Mouse (Mus musculus): ENCODE data around the gene Gnb5. TPM values are rescaled to one million over a fixed set of nuclear protein-coding genes. Genes with fewer than 3 reads are reported as not detected.

The Gnb5 gene
- polyA plus RNA-seq, 1 experiment from 2014 or later: 16.8 TPM

- Histone ChIP-seq H3K27me3 (ENCODE audit: control insufficient read depth, insufficient read depth, low read depth, low read length) (no peaks in the 10 kb centered on the region), H3K4me3 (ENCODE audit: low read length) (no peak overlapping the region), H3K36me3 (ENCODE audit: control insufficient read depth, insufficient read depth, low read length) (peaks cover 2% of the 10 kb centered on the region), H3K9ac (ENCODE audit: low read length) (no peak overlapping the region), H3K4me2 (ENCODE audit: low read depth, low read length) (no peak overlapping the region), H3K9me3 (ENCODE audit: control insufficient read depth, low read length) (no peaks in the 10 kb centered on the region), H3K27ac (ENCODE audit: low read length) (no peak overlapping the region), H3K4me1 (replicated peaks; ENCODE audit: control insufficient read depth, insufficient read depth, low read length) (no peaks in the 10 kb centered on the region)
- no peak for ATAC-seq (ENCODE audit: low read depth)
- 63% methylated on average over 6 of the region's 6 CpGs for WGBS
Measured at GRCm38 (mm10) chr9:75273646-75274045, 32.4 kb upstream of the Gnb5 start.

GRCm38 (mm10) chr9:75274486-75274885, 31.6 kb upstream of the Gnb5 start:
- Histone ChIP-seq H3K4me1 (replicated peaks; ENCODE audit: control insufficient read depth, insufficient read depth, low read length) (no peaks in the 10 kb centered on the region), H3K36me3 (ENCODE audit: control insufficient read depth, insufficient read depth, low read length) (peaks cover 2% of the 10 kb centered on the region), H3K4me2 (ENCODE audit: low read depth, low read length) (no peak overlapping the region), H3K27ac (ENCODE audit: low read length) (no peak overlapping the region), H3K27me3 (ENCODE audit: control insufficient read depth, insufficient read depth, low read depth, low read length) (no peaks in the 10 kb centered on the region), H3K4me3 (ENCODE audit: low read length) (no peak overlapping the region), H3K9me3 (ENCODE audit: control insufficient read depth, low read length) (no peaks in the 10 kb centered on the region), H3K9ac (ENCODE audit: low read length) (no peak overlapping the region)
- no peak for ATAC-seq (ENCODE audit: low read depth)
- WGBS: 86% methylated on average over 5 of the region's 5 CpGs

DNA sequence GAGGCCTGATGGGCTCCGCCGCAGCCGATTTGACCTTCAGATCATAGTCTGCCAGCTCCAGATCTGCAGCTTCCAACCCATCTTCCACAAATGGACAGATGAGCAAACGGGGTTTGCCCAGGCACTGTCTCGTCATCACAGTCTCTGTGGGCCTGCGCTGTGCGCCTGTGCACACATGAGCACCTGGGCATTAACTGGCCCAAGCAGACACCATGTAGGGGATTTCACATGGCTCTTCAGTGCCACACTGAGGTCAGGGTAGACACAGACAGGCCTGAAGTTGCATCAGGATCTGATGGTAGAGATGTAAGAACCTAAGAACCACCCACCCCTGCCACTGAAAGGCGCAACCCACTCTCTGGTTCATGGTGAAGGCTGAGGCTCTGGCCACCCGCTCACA, 31.0 kb upstream of the Gnb5 start:
- 94% methylated on average over 9 of the region's 9 CpGs for WGBS
- no peak overlapping the region for H3K4me2 ChIP-seq (ENCODE audit: low read depth, low read length)
- no peaks in the 10 kb centered on the region for H3K4me1 ChIP-seq (replicated peaks; ENCODE audit: control insufficient read depth, insufficient read depth, low read length)
- no peak overlapping the region for H3K27ac ChIP-seq (ENCODE audit: low read length)
- H3K9me3 ChIP-seq (ENCODE audit: control insufficient read depth, low read length): no peaks in the 10 kb centered on the region
- no peak overlapping the region for H3K4me3 ChIP-seq (ENCODE audit: low read length)
- no peak overlapping the region for H3K9ac ChIP-seq (ENCODE audit: low read length)
- peaks cover 3% of the 10 kb centered on the region for H3K36me3 ChIP-seq (ENCODE audit: control insufficient read depth, insufficient read depth, low read length)
- ATAC-seq (ENCODE audit: low read depth): no peak
- no peaks in the 10 kb centered on the region for H3K27me3 ChIP-seq (ENCODE audit: control insufficient read depth, insufficient read depth, low read depth, low read length)

- H3K36me3 ChIP-seq (ENCODE audit: control insufficient read depth, insufficient read depth, low read length): peaks cover 12% of the 10 kb centered on the region
- H3K9ac ChIP-seq (ENCODE audit: low read length): no peak overlapping the region
- no peaks in the 10 kb centered on the region for H3K27me3 ChIP-seq (ENCODE audit: control insufficient read depth, insufficient read depth, low read depth, low read length)
- H3K27ac ChIP-seq (ENCODE audit: low read length): no peak overlapping the region
- no peak overlapping the region for H3K4me3 ChIP-seq (ENCODE audit: low read length)
- no peak for ATAC-seq (ENCODE audit: low read depth)
- H3K9me3 ChIP-seq (ENCODE audit: control insufficient read depth, low read length): no peaks in the 10 kb centered on the region
- H3K4me2 ChIP-seq (ENCODE audit: low read depth, low read length): no peak overlapping the region
- 36% methylated on average over 5 of the region's 5 CpGs for WGBS
- H3K4me1 ChIP-seq (replicated peaks; ENCODE audit: control insufficient read depth, insufficient read depth, low read length): no peaks in the 10 kb centered on the region
Measured at GRCm38 (mm10) chr9:75280814-75281213, 25.3 kb upstream of the Gnb5 start.

GRCm38 (mm10) chr9:75282179-75282578, 23.9 kb upstream of the Gnb5 start:
- no peak for ATAC-seq (ENCODE audit: low read depth)
- Histone ChIP-seq H3K36me3 (ENCODE audit: control insufficient read depth, insufficient read depth, low read length) (peaks cover 12% of the 10 kb centered on the region), H3K27me3 (ENCODE audit: control insufficient read depth, insufficient read depth, low read depth, low read length) (no peaks in the 10 kb centered on the region), H3K9ac (ENCODE audit: low read length) (no peak overlapping the region), H3K27ac (ENCODE audit: low read length) (no peak overlapping the region), H3K4me1 (replicated peaks; ENCODE audit: control insufficient read depth, insufficient read depth, low read length) (no peaks in the 10 kb centered on the region), H3K9me3 (ENCODE audit: control insufficient read depth, low read length) (no peaks in the 10 kb centered on the region), H3K4me3 (ENCODE audit: low read length) (no peak overlapping the region), H3K4me2 (ENCODE audit: low read depth, low read length) (no peak overlapping the region)
- 79% methylated on average over 2 of the region's 2 CpGs for WGBS

GRCm38 (mm10) chr9:75282830-75283229, 23.3 kb upstream of the Gnb5 start:
- 8% methylated on average over 3 of the region's 3 CpGs for WGBS
- H3K27ac ChIP-seq (ENCODE audit: low read length): no peak overlapping the region
- H3K36me3 ChIP-seq (ENCODE audit: control insufficient read depth, insufficient read depth, low read length): peaks cover 12% of the 10 kb centered on the region
- no peaks in the 10 kb centered on the region for H3K4me1 ChIP-seq (replicated peaks; ENCODE audit: control insufficient read depth, insufficient read depth, low read length)
- no peak overlapping the region for H3K4me2 ChIP-seq (ENCODE audit: low read depth, low read length)
- H3K4me3 ChIP-seq (ENCODE audit: low read length): no peak overlapping the region
- H3K9ac ChIP-seq (ENCODE audit: low read length): no peak overlapping the region
- H3K27me3 ChIP-seq (ENCODE audit: control insufficient read depth, insufficient read depth, low read depth, low read length): no peaks in the 10 kb centered on the region
- ATAC-seq (ENCODE audit: low read depth): no peak
- H3K9me3 ChIP-seq (ENCODE audit: control insufficient read depth, low read length): no peaks in the 10 kb centered on the region

DNA sequence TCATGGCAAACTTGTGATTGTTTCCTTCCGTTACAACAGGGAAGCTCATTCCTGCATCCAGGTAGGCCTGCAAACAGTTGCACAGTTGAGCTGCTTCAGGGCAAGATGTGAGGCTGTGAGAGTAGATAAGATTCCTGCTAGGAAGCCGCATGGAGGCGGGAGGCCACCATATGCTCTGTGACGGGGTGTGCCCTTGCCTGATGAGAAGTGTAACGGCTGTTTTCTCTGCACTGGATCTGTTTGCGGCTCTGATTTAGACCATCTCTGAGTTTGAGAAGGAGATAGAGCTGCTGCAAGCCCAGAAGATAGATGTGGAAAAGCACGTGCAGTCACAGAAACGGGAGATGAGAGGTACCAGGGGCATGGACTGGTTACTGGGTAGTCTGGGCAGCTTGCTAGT, 22.5 kb upstream of the Gnb5 start:
- H3K9ac ChIP-seq (ENCODE audit: low read length): no peak overlapping the region
- H3K27me3 ChIP-seq (ENCODE audit: control insufficient read depth, insufficient read depth, low read depth, low read length): no peaks in the 10 kb centered on the region
- ATAC-seq (ENCODE audit: low read depth): no peak
- H3K36me3 ChIP-seq (ENCODE audit: control insufficient read depth, insufficient read depth, low read length): peaks cover 12% of the 10 kb centered on the region
- H3K4me1 ChIP-seq (replicated peaks; ENCODE audit: control insufficient read depth, insufficient read depth, low read length): no peaks in the 10 kb centered on the region
- no peak overlapping the region for H3K27ac ChIP-seq (ENCODE audit: low read length)
- H3K4me3 ChIP-seq (ENCODE audit: low read length): no peak overlapping the region
- 78% methylated on average over 8 of the region's 8 CpGs for WGBS
- H3K4me2 ChIP-seq (ENCODE audit: low read depth, low read length): no peak overlapping the region
- H3K9me3 ChIP-seq (ENCODE audit: control insufficient read depth, low read length): no peaks in the 10 kb centered on the region

DNA sequence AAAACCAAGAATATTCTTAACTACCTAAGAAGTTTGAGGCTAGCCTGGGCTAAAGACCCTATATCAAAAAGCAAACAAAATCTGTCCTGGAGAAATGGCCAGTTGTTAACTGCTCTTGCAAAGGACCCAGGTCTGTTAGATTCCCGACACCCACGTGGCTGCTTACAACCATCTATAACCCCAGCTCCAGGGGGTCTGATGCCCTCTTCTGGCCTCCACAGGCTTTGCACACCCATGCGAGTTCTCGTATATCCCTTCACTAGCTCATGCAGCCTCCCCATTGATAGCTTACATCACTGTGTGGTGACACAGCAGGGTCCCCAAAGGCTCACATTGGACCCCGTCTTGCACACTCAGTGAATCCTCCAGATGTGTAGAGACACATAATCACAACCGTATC, 20.7 kb upstream of the Gnb5 start:
- Histone ChIP-seq H3K4me3 (ENCODE audit: low read length) (no peak overlapping the region), H3K9ac (ENCODE audit: low read length) (no peak overlapping the region), H3K36me3 (ENCODE audit: control insufficient read depth, insufficient read depth, low read length) (peaks cover 9% of the 10 kb centered on the region), H3K27ac (ENCODE audit: low read length) (no peak overlapping the region), H3K4me2 (ENCODE audit: low read depth, low read length) (no peak overlapping the region), H3K4me1 (replicated peaks; ENCODE audit: control insufficient read depth, insufficient read depth, low read length) (no peaks in the 10 kb centered on the region), H3K27me3 (ENCODE audit: control insufficient read depth, insufficient read depth, low read depth, low read length) (no peaks in the 10 kb centered on the region), H3K9me3 (ENCODE audit: control insufficient read depth, low read length) (no peaks in the 10 kb centered on the region)
- WGBS: 77% methylated on average over 6 of the region's 6 CpGs
- no peak for ATAC-seq (ENCODE audit: low read depth)

DNA sequence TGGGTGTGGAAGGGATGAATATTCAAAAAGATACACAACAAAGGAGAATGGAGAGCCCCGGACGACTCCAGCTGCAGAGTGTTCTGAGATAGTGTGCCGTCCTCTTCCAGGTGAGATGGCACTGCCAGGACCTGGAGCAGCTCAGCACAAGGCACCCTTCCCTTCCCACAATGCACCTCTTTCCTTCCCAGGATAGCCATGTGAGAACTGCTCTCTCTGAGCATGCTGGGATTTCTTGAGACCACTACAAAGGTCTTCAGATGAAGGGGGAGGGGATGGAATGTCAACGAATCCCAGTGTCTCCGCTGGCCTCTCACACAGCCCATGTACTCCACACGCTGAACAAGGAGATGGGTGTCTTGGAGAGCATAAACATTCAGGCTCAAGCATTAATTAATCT, 18.5 kb upstream of the Gnb5 start:
- Histone ChIP-seq H3K36me3 (ENCODE audit: control insufficient read depth, insufficient read depth, low read length) (peaks cover 9% of the 10 kb centered on the region), H3K27ac (ENCODE audit: low read length) (no peak overlapping the region), H3K4me3 (ENCODE audit: low read length) (no peak overlapping the region), H3K4me1 (replicated peaks; ENCODE audit: control insufficient read depth, insufficient read depth, low read length) (no peaks in the 10 kb centered on the region), H3K9ac (ENCODE audit: low read length) (no peak overlapping the region), H3K27me3 (ENCODE audit: control insufficient read depth, insufficient read depth, low read depth, low read length) (no peaks in the 10 kb centered on the region), H3K4me2 (ENCODE audit: low read depth, low read length) (no peak overlapping the region), H3K9me3 (ENCODE audit: control insufficient read depth, low read length) (no peaks in the 10 kb centered on the region)
- WGBS: 47% methylated on average over 6 of the region's 6 CpGs
- no peak for ATAC-seq (ENCODE audit: low read depth)

DNA sequence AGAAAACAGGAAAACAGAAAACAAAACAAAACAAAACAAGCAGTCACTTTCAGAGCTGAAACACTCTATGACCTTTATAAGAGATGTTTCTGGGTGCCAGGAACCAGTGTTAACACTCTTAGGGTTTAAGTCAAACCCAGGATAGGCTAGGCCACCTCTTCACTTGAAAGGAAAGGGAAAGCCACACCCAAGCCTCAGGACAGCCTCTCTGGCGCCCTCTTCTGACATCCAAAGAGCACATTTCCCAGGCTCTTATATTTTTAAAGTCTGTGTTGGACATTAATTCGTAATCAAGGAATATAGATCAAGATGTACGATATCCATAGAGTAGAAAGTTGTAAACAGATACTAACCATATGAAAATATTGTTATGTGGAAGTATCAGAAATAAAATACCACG, 16.5 kb upstream of the Gnb5 start:
- no peak for ATAC-seq (ENCODE audit: low read depth)
- WGBS: 41% methylated on average over 4 of the region's 4 CpGs
- no peaks in the 10 kb centered on the region for H3K27me3 ChIP-seq (ENCODE audit: control insufficient read depth, insufficient read depth, low read depth, low read length)
- H3K4me2 ChIP-seq (ENCODE audit: low read depth, low read length): no peak overlapping the region
- H3K9me3 ChIP-seq (ENCODE audit: control insufficient read depth, low read length): no peaks in the 10 kb centered on the region
- H3K36me3 ChIP-seq (ENCODE audit: control insufficient read depth, insufficient read depth, low read length): peaks cover 8% of the 10 kb centered on the region
- no peak overlapping the region for H3K27ac ChIP-seq (ENCODE audit: low read length)
- no peak overlapping the region for H3K4me3 ChIP-seq (ENCODE audit: low read length)
- H3K4me1 ChIP-seq (replicated peaks; ENCODE audit: control insufficient read depth, insufficient read depth, low read length): no peaks in the 10 kb centered on the region
- H3K9ac ChIP-seq (ENCODE audit: low read length): no peak overlapping the region
